ENCODE assay signal across 17 mouse cellular contexts in genomic region chr14:105599550-105600453, GRCm38 (mm10).
DNase-seq lines count a peak whose midpoint lies in the region; ATAC-seq and TF ChIP-seq lines count a peak whose summit lies in the region.
"Had no signal": no experiment of that assay in that cellular context is flagged by ENCODE, and none has a peak within 500 bp of the region (broad histone marks: within the 10 kb centered on the region; RNA-seq: fewer than 3 reads in every experiment).

No protein-coding gene starts in this region.

- no peak for TF ChIP-seq CTCF in layer of hippocampus, adult 2 months (conservative IDR thresholded peaks at IDR 0.05)

- no peaks in the 10 kb centered on the region; the same call in 1 of the 2 replicates for H3K4me1 ChIP-seq in neural tube, embryonic 13.5 days (replicated peaks)
- no peaks in the 10 kb centered on the region for H3K4me1 ChIP-seq in forebrain, embryonic 16.5 days (replicated peaks; ENCODE audit: control insufficient read depth, insufficient read depth, low read length)
- H3K4me1 ChIP-seq: embryonic facial prominence, embryonic 12.5 days; liver, embryonic 15.5 days had no signal

- peak; percentile 19 to 22 for DNase-seq in layer of hippocampus, adult 2 months (ENCODE audit: low spot score in 2 of 2)
- no peak for DNase-seq in layer of hippocampus, postnatal 25 days (ENCODE audit: extremely low spot score in 1 of 2, low spot score in 1 of 2)
- no peak for DNase-seq in neural tube, embryonic 10.5 days (ENCODE audit: extremely low spot score, low spot score)
- DNase-seq in heart, postnatal 25 days (ENCODE audit: low spot score) = no peak
- DNase-seq: adrenal gland, postnatal 36 days; cerebellum, adult 11 months; gastrocnemius, postnatal 14 days; lung, postnatal 10 days had no signal

- intact Hi-C loops in heart, postnatal 25 days (cut with DNase I) = no loop called here

- 85% methylated on average over 24 of the region's 24 CpGs for WGBS in neural tube, embryonic 13.5 days
- 65% methylated on average over 23 of the region's 24 CpGs for WGBS in forebrain, embryonic 16.5 days

- peak overlapping the region; percentile 74 for H3K27ac ChIP-seq in layer of hippocampus, adult 2 months
- 0 out of 2 replicates have a peak overlapping the region, but pooled peaks have one; percentile 9 for H3K27ac ChIP-seq in neural tube, embryonic 13.5 days (replicated peaks)
- H3K27ac ChIP-seq in forebrain, embryonic 16.5 days (ENCODE audit: low read length) = peak overlapping the region; percentile 63; the same call in 1 of the 2 replicates
- H3K27ac ChIP-seq: embryonic facial prominence, embryonic 12.5 days; limb, embryonic 13.5 days; liver, embryonic 15.5 days had no signal

- no peak overlapping the region for H3K9ac ChIP-seq in neural tube, embryonic 13.5 days
- no peak overlapping the region for H3K9ac ChIP-seq in forebrain, embryonic 16.5 days (replicated peaks; ENCODE audit: low read depth, low read length)
- H3K9ac ChIP-seq: embryonic facial prominence, embryonic 12.5 days; limb, embryonic 13.5 days; liver, embryonic 15.5 days had no signal

- H3K9me3 ChIP-seq in neural tube, embryonic 13.5 days = no peaks in the 10 kb centered on the region
- no peaks in the 10 kb centered on the region for H3K9me3 ChIP-seq in forebrain, embryonic 16.5 days (ENCODE audit: control insufficient read depth, low read length)
- H3K9me3 ChIP-seq: embryonic facial prominence, embryonic 12.5 days; limb, embryonic 13.5 days; liver, embryonic 15.5 days had no signal

- H3K4me2 ChIP-seq in neural tube, embryonic 13.5 days = no peak overlapping the region
- no peak overlapping the region for H3K4me2 ChIP-seq in forebrain, embryonic 16.5 days (ENCODE audit: low read length)
- H3K4me2 ChIP-seq: embryonic facial prominence, embryonic 12.5 days; limb, embryonic 13.5 days; liver, embryonic 15.5 days had no signal

- H3K27me3 ChIP-seq in neural tube, embryonic 13.5 days = no peaks in the 10 kb centered on the region
- no peaks in the 10 kb centered on the region for H3K27me3 ChIP-seq in forebrain, embryonic 16.5 days (replicated peaks; ENCODE audit: control insufficient read depth, insufficient read depth, low read length)
- H3K27me3 ChIP-seq: limb, embryonic 13.5 days; liver, embryonic 15.5 days; megakaryocyte, embryonic 14.5 days had no signal

- peak overlapping the region; percentile 1; the same call in 1 of the 2 replicates for H3K4me3 ChIP-seq in layer of hippocampus, adult 2 months
- no peak overlapping the region for H3K4me3 ChIP-seq in neural tube, embryonic 13.5 days
- H3K4me3 ChIP-seq in forebrain, embryonic 16.5 days (replicated peaks; ENCODE audit: low read length) = no peak overlapping the region
- H3K4me3 ChIP-seq: embryonic facial prominence, embryonic 12.5 days; limb, embryonic 13.5 days; liver, embryonic 15.5 days; megakaryocyte, embryonic 14.5 days had no signal

- H3K36me3 ChIP-seq in neural tube, embryonic 13.5 days = no peaks in the 10 kb centered on the region
- H3K36me3 ChIP-seq in forebrain, embryonic 16.5 days (ENCODE audit: control insufficient read depth, insufficient read depth) = no peaks in the 10 kb centered on the region
- H3K36me3 ChIP-seq: embryonic facial prominence, embryonic 12.5 days; limb, embryonic 13.5 days; liver, embryonic 15.5 days had no signal

- no peak for ATAC-seq in neural tube, embryonic 13.5 days (ENCODE audit: low read depth)
- ATAC-seq in forebrain, embryonic 16.5 days = peak; percentile 90
- ATAC-seq in cerebellum, adult (ENCODE audit: insufficient number of reproducible peaks, low FRiP score, low TSS enrichment) = no peak
- ATAC-seq: CD4-positive, CD25-positive, alpha-beta regulatory T cell, adult 4 months; inflammation-experienced regulatory T-cells, adult 6 months had no signal

Comparison
In these comparisons a context has a peak if more than half of its experiments do, and no peak if none do; other contexts are left out.
1. DNase-seq: peak in layer of hippocampus, adult 2 months (2 of 2); none in layer of hippocampus, postnatal 25 days (0 of 2), neural tube, embryonic 10.5 days (single experiment) and heart, postnatal 25 days (single experiment).
2. H3K27ac ChIP-seq: peak in every context shown above with its lines; median percentile 74 in layer of hippocampus, adult 2 months; 63 in forebrain, embryonic 16.5 days; 9 in neural tube, embryonic 13.5 days.